Mouse (Mus musculus) CH12.LX (cell line): Measurements from ENCODE around the gene Ccser1. TPM values are rescaled to one million over a fixed set of nuclear protein-coding genes. Genes with fewer than 3 reads are reported as not detected.

ENCODE experiments used
- DNase-seq: peaks from one replicate; pipeline ENCODE4 v3.0.0-alpha.2; 2013; ENCODE audit errors: extremely low read depth
- H3K27ac ChIP-seq: 2 replicates; pipeline ENCODE4 v1.5.1; 2012; ENCODE audit warnings: low read depth, mild to moderate bottlenecking, control low read depth, moderate library complexity; ENCODE audit not compliant: insufficient read depth
- H3K27me3 ChIP-seq: replicated peaks from 2 replicates; pipeline ENCODE3; 2012; ENCODE audit warnings: inconsistent platforms
- H3K36me3 ChIP-seq, 2 experiments: replicated peaks in 1 of 2; 2 replicates each; pipeline versions ENCODE3 to v1.6.1; 2012; ENCODE audit warnings: inconsistent platforms in 1 of 2, low read length in 1 of 2, mild to moderate bottlenecking in 1 of 2, mixed read lengths in 1 of 2, moderate library complexity in 1 of 2; ENCODE audit not compliant: control insufficient read depth in 1 of 2, insufficient read depth in 1 of 2
- H3K4me1 ChIP-seq, 2 experiments: 2 replicates each; pipeline ENCODE4 v1.6.1; 2012; ENCODE audit warnings: inconsistent platforms in 1 of 2, moderate library complexity in 1 of 2; ENCODE audit not compliant: insufficient read depth in 2 of 2, control insufficient read depth in 1 of 2
- H3K4me2 ChIP-seq: 2 replicates; pipeline ENCODE4 v1.6.1; 2012; ENCODE audit warnings: low read depth, mild to moderate bottlenecking, control low read depth; ENCODE audit not compliant: poor library complexity, insufficient read depth, severe bottlenecking
- H3K4me3 ChIP-seq, 3 experiments: fragments of 150-350 bp in 1 of 3; sonication (generic) in 1 of 3; replicated peaks in 1 of 3; 2 replicates each; pipeline versions ENCODE3 to v1.5.1; 2011 to 2012; ENCODE audit warnings: low read depth in 2 of 3, low read length in 2 of 3, mild to moderate bottlenecking in 2 of 3, moderate library complexity in 2 of 3, control low read depth in 1 of 3, improper control_type of control experiment in 1 of 3, inconsistent platforms in 1 of 3, mixed read lengths in 1 of 3; ENCODE audit not compliant: poor library complexity in 1 of 3
- H3K79me2 ChIP-seq: replicated peaks from 2 replicates; pipeline ENCODE4 v1.6.1; 2012; ENCODE audit warnings: mild to moderate bottlenecking, moderate library complexity; ENCODE audit not compliant: control insufficient read depth, poor library complexity, insufficient read depth, severe bottlenecking; ENCODE audit errors: extremely low read depth
- H3K9ac ChIP-seq: 2 replicates; pipeline ENCODE4 v1.6.1; 2012; ENCODE audit warnings: low read depth, mild to moderate bottlenecking, control low read depth, moderate library complexity; ENCODE audit not compliant: insufficient read depth
- H3K9me3 ChIP-seq: replicated peaks from 2 replicates; pipeline ENCODE3; 2012; ENCODE audit warnings: low read length, inconsistent platforms, mixed read lengths
- CHD1 ChIP-seq: IDR thresholded peaks from 2 replicates; pipeline ENCODE4 v1.6.1; 2012; ENCODE audit warnings: low read depth, low read length, improper control_type of control experiment, inconsistent platforms
- CHD2 ChIP-seq: IDR thresholded peaks from 2 replicates; pipeline ENCODE4 v1.6.1; 2011; ENCODE audit warnings: low read length, improper control_type of control experiment
- E2F4 ChIP-seq: IDR thresholded peaks from 2 replicates; pipeline ENCODE4 v1.6.1; 2011; ENCODE audit warnings: low read depth, low read length, improper control_type of control experiment; ENCODE audit not compliant: insufficient replicate concordance
- EP300 ChIP-seq: IDR thresholded peaks from 2 replicates; pipeline ENCODE4 v1.6.1; 2011; ENCODE audit warnings: low read length, improper control_type of control experiment
- ETS1 ChIP-seq: conservative IDR thresholded peaks from 2 replicates; pipeline ENCODE4 v1.6.1; 2012; ENCODE audit warnings: low read depth, mild to moderate bottlenecking, inconsistent platforms, low read length, improper control_type of control experiment, moderate library complexity
- GABPA ChIP-seq: IDR thresholded peaks from 2 replicates; pipeline ENCODE4 v1.6.1; 2012; ENCODE audit warnings: low read depth, low read length, improper control_type of control experiment, inconsistent platforms; ENCODE audit not compliant: insufficient replicate concordance
- HCFC1 ChIP-seq: IDR thresholded peaks from 2 replicates; pipeline ENCODE4 v1.6.1; 2012; ENCODE audit warnings: low read depth, mild to moderate bottlenecking, inconsistent platforms, low read length, improper control_type of control experiment
- IRF4 ChIP-seq: IDR thresholded peaks from 2 replicates; pipeline ENCODE4 v1.6.1; 2014; ENCODE audit warnings: low read depth, mild to moderate bottlenecking, inconsistent platforms, low read length, improper control_type of control experiment
- JUN ChIP-seq: IDR thresholded peaks from 2 replicates; pipeline ENCODE4 v1.6.1; 2011; ENCODE audit warnings: low read depth, mild to moderate bottlenecking, low read length, improper control_type of control experiment, moderate library complexity; ENCODE audit not compliant: insufficient read depth
- KAT2A ChIP-seq: IDR thresholded peaks from 2 replicates; pipeline ENCODE4 v1.6.1; 2012; ENCODE audit warnings: low read length, improper control_type of control experiment, inconsistent platforms; ENCODE audit not compliant: insufficient replicate concordance
- MAFK ChIP-seq: IDR thresholded peaks from 2 replicates; pipeline ENCODE4 v1.6.1; 2011; ENCODE audit warnings: low read length, improper control_type of control experiment; ENCODE audit not compliant: insufficient replicate concordance
- MAZ ChIP-seq: IDR thresholded peaks from 2 replicates; pipeline ENCODE4 v1.6.1; 2012; ENCODE audit warnings: low read depth, mild to moderate bottlenecking, inconsistent platforms, low read length, improper control_type of control experiment, moderate library complexity
- MYC ChIP-seq: IDR thresholded peaks from 2 replicates; pipeline ENCODE4 v1.6.1; 2011; ENCODE audit warnings: low read depth, mild to moderate bottlenecking, improper control_type of control experiment, low read length
- POLR2A ChIP-seq: IDR thresholded peaks from 2 replicates; pipeline ENCODE4 v1.6.1; 2011; ENCODE audit warnings: low read depth, mild to moderate bottlenecking, improper control_type of control experiment, low read length
- POLR2AphosphoS2 ChIP-seq: IDR thresholded peaks from 2 replicates; pipeline ENCODE4 v1.6.1; 2011; ENCODE audit warnings: low read depth, low read length, improper control_type of control experiment
- RAD21 ChIP-seq: IDR thresholded peaks from 2 replicates; pipeline ENCODE4 v1.6.1; 2011; ENCODE audit warnings: low read depth, mild to moderate bottlenecking, low read length, improper control_type of control experiment, moderate library complexity
- SIN3A ChIP-seq: IDR thresholded peaks from 2 replicates; pipeline ENCODE4 v1.6.1; 2012; ENCODE audit warnings: low read length, improper control_type of control experiment, inconsistent platforms
- SMC3 ChIP-seq: IDR thresholded peaks from 2 replicates; pipeline ENCODE4 v1.6.1; 2011; ENCODE audit warnings: low read depth, low read length, improper control_type of control experiment
- USF2 ChIP-seq: conservative IDR thresholded peaks from 2 replicates; pipeline ENCODE4 v1.6.1; 2011; ENCODE audit warnings: low read depth, low read length, improper control_type of control experiment
- ZC3H11A ChIP-seq: IDR thresholded peaks from 2 replicates; pipeline ENCODE4 v1.6.1; 2012; ENCODE audit warnings: low read depth, mild to moderate bottlenecking, inconsistent platforms, low read length, improper control_type of control experiment
- ZKSCAN1 ChIP-seq: IDR thresholded peaks from 2 replicates; pipeline ENCODE4 v1.6.1; 2012; ENCODE audit warnings: low read depth, inconsistent platforms, low read length, improper control_type of control experiment, borderline replicate concordance
- dilution Hi-C: fragments of 300-500 bp; cut with MboI; formaldehyde crosslinking; loops from 2 replicates; pipeline ENCODE4 v1.14.3; 2020; ENCODE audit warnings: low sequenced_read_pairs; ENCODE audit not compliant: extremely low pct_unique_long_range_greater_than_20kb, extremely low pct_ligation_motif_present
- in situ Hi-C: fragments of 300-500 bp; cut with MboI; formaldehyde crosslinking; loops from 3 replicates; pipeline ENCODE4 v1.14.3; 2019; ENCODE audit warnings: low sequenced_read_pairs, low pct_ligation_motif_present, low pct_unique_long_range_greater_than_20kb, mixed read lengths
- polyA plus RNA-seq: library from polyadenylated mRNA; unstranded; fragments of >175 nt; gene quantifications from 2 replicates; pipeline ENCODE4 v1.2.1, GENCODE M21; 2012; ENCODE audit warnings: low read depth; ENCODE audit not compliant: insufficient read length
- total RNA-seq, 2 experiments: library from RNA; depleted of rRNA; stranded (reverse); fragments of 300-350 nt in 1 of 2; fragments of >200 nt in 1 of 2; gene quantifications; 2 replicates each; pipeline ENCODE4 v1.2.3; 2012 to 2014

Ccser1 gene
- total and polyA plus RNA-seq, 3 experiments = not detected

- peaks cover 42% of the 10 kb centered on the region for H3K9me3 ChIP-seq
- TF ChIP-seq GABPA (no peak), CHD2 (no peak), CHD1 (no peak), ZC3H11A (no peak), MAZ (no peak), ETS1 (no peak), POLR2AphosphoS2 (no peak), ZKSCAN1 (no peak), E2F4 (no peak), HCFC1 (no peak), POLR2A (no peak)
- no peak overlapping the region for H3K27ac ChIP-seq
- H3K27me3 ChIP-seq = no peaks in the 10 kb centered on the region
- H3K4me2 ChIP-seq = no peak overlapping the region
- H3K4me3 ChIP-seq = no peak overlapping the region
- DNase-seq = no peak
- no peaks in the 10 kb centered on the region for H3K36me3 ChIP-seq
- H3K79me2 ChIP-seq = no peaks in the 10 kb centered on the region
- in situ Hi-C loops = no loop called here
- no peak overlapping the region for H3K9ac ChIP-seq
- no peaks in the 10 kb centered on the region for H3K4me1 ChIP-seq
- dilution Hi-C loops = no loop called here
Observed at GRCm38 (mm10) chr6:61567967-61568366, 387.8 kb downstream of the Ccser1 start.

DNA sequence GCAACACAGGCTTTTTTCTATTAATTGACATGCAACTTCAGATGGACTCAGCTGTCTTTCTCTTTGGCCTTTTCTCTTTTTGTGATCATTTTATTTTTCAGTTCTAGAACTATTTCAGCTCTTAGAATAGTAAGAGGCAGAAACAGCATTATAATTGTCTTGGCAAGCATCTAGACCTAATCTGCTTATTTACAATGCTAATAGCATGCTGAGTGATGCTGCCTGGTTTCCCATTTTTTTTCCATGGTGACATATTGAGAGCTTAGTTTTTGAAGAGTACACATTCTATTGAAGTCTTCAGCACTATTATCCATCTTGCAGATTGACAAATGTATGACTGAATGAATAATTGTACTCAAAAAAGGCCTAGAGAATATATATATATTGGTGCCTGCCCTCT lies 401.6 kb downstream of the Ccser1 start:
- Histone ChIP-seq H3K4me3 (no peak overlapping the region), H3K9me3 (peaks cover 16% of the 10 kb centered on the region), H3K79me2 (no peaks in the 10 kb centered on the region), H3K4me2 (no peak overlapping the region), H3K36me3 (no peaks in the 10 kb centered on the region), H3K27ac (no peak overlapping the region), H3K27me3 (no peaks in the 10 kb centered on the region), H3K4me1 (no peaks in the 10 kb centered on the region), H3K9ac (no peak overlapping the region)
- in situ Hi-C loops (no loop called here), dilution Hi-C loops (no loop called here)
- TF ChIP-seq CHD1 (no peak), GABPA (no peak), SMC3 (no peak), USF2 (no peak), MYC (no peak), IRF4 (no peak), JUN (no peak), MAZ (no peak), KAT2A (no peak), CHD2 (no peak), ETS1 (no peak), EP300 (no peak), MAFK (no peak), ZKSCAN1 (no peak), ZC3H11A (no peak), SIN3A (no peak), POLR2A (no peak), RAD21 (no peak)
- no peak for DNase-seq
